Mouse (Mus musculus) cortical plate, adult 2 months (tissue): ENCODE data around the gene Sf3a2.

Source experiments
- CTCF ChIP-seq: fragments of 200-500 bp; IDR thresholded peaks from 2 replicates; pipeline ENCODE4 v1.5.1; 2011; ENCODE audit warnings: mild to moderate bottlenecking, control low read depth, low read length; ENCODE audit not compliant: insufficient read depth; ENCODE audit errors: extremely low read depth
- POLR2A ChIP-seq: fragments of 200-500 bp; IDR thresholded peaks from 2 replicates; pipeline ENCODE4 v1.6.1; 2011; ENCODE audit warnings: mild to moderate bottlenecking, low read length, control low read depth; ENCODE audit not compliant: insufficient read depth; ENCODE audit errors: extremely low read depth

DNA sequence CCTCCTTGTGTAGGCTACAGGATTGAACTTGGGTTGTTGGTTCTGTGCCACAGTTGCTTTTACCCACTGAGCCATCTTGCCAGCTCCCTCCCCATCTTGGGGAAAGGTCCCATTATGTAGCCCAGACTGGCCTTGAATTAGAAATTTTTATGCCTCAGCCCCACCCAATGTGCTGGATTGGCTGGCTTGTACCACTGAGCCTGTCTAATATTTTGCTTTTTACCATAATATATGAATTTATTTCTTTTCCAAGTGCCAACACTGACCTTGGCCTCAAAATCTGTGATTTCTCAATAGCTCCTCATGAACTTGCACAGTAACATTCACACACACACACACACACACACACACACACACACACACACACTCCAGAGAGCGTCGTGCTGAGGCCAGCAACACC is 32.3 kb upstream of the Sf3a2 start:
- no peak for TF ChIP-seq CTCF
- no peak for TF ChIP-seq POLR2A
